Mouse (Mus musculus): ENCODE results near the gene Vps26c. TPM values are rescaled to one million over a fixed set of nuclear protein-coding genes. Genes with fewer than 3 reads are reported as not detected.

The Vps26c gene
- polyA plus RNA-seq, 1 experiment: 44.9 TPM

- no peak overlapping the region for H3K27ac ChIP-seq (ENCODE audit: control insufficient read depth, insufficient read depth, low read length)
- no peak overlapping the region for H3K4me3 ChIP-seq (ENCODE audit: control insufficient read depth, insufficient read depth, low read length)
- no peak for DNase-seq
- TF ChIP-seq CTCF (IDR thresholded peaks at IDR 0.05; ENCODE audit: borderline replicate concordance, control insufficient read depth, extremely low read depth, insufficient read depth, low read length, poor library complexity): no peak
- TF ChIP-seq POLR2A (IDR thresholded peaks at IDR 0.05; ENCODE audit: control insufficient read depth, extremely low read depth, insufficient read depth, low read length, poor library complexity): no peak
- H3K4me1 ChIP-seq (replicated peaks; ENCODE audit: control insufficient read depth, insufficient read depth, low read length): no peaks in the 10 kb centered on the region
- H3K27me3 ChIP-seq (ENCODE audit: control insufficient read depth, insufficient read depth, low read length): no peaks in the 10 kb centered on the region
- no peaks in the 10 kb centered on the region for H3K36me3 ChIP-seq (ENCODE audit: control insufficient read depth, insufficient read depth, low read length)
- 64% methylated on average over 8 of the region's 8 CpGs for WGBS
Observed at GRCm38 (mm10) chr16:94566124-94566523, 39.5 kb upstream of the Vps26c start.

GRCm38 (mm10) chr16:94560618-94561017 lies 34.0 kb upstream of the Vps26c start:
- H3K36me3 ChIP-seq (ENCODE audit: control insufficient read depth, insufficient read depth, low read length): no peaks in the 10 kb centered on the region
- no peak overlapping the region for H3K27ac ChIP-seq (ENCODE audit: control insufficient read depth, insufficient read depth, low read length)
- TF ChIP-seq POLR2A (IDR thresholded peaks at IDR 0.05; ENCODE audit: control insufficient read depth, extremely low read depth, insufficient read depth, low read length, poor library complexity) (no peak), CTCF (IDR thresholded peaks at IDR 0.05; ENCODE audit: borderline replicate concordance, control insufficient read depth, extremely low read depth, insufficient read depth, low read length, poor library complexity) (no peak)
- no peak for DNase-seq
- H3K27me3 ChIP-seq (ENCODE audit: control insufficient read depth, insufficient read depth, low read length): no peaks in the 10 kb centered on the region
- no peak overlapping the region for H3K4me3 ChIP-seq (ENCODE audit: control insufficient read depth, insufficient read depth, low read length)
- peaks cover 16% of the 10 kb centered on the region for H3K4me1 ChIP-seq (replicated peaks; ENCODE audit: control insufficient read depth, insufficient read depth, low read length)
- WGBS: 64% methylated on average over 5 of the region's 5 CpGs

- Histone ChIP-seq H3K4me1 (replicated peaks; ENCODE audit: control insufficient read depth, insufficient read depth, low read length) (peaks cover 16% of the 10 kb centered on the region), H3K27me3 (ENCODE audit: control insufficient read depth, insufficient read depth, low read length) (no peaks in the 10 kb centered on the region), H3K36me3 (ENCODE audit: control insufficient read depth, insufficient read depth, low read length) (no peaks in the 10 kb centered on the region), H3K27ac (ENCODE audit: control insufficient read depth, insufficient read depth, low read length) (no peak overlapping the region), H3K4me3 (ENCODE audit: control insufficient read depth, insufficient read depth, low read length) (no peak overlapping the region)
- DNase-seq: no peak
- TF ChIP-seq POLR2A (IDR thresholded peaks at IDR 0.05; ENCODE audit: control insufficient read depth, extremely low read depth, insufficient read depth, low read length, poor library complexity) (no peak), CTCF (IDR thresholded peaks at IDR 0.05; ENCODE audit: borderline replicate concordance, control insufficient read depth, extremely low read depth, insufficient read depth, low read length, poor library complexity) (no peak)
- WGBS: 30% methylated on average over 7 of the region's 7 CpGs
Observed at GRCm38 (mm10) chr16:94559782-94560181, 33.2 kb upstream of the Vps26c start.

- 11% methylated on average over 7 of the region's 7 CpGs for WGBS
- DNase-seq: no peak
- Histone ChIP-seq H3K4me3 (ENCODE audit: control insufficient read depth, insufficient read depth, low read length) (no peak overlapping the region), H3K27me3 (ENCODE audit: control insufficient read depth, insufficient read depth, low read length) (no peaks in the 10 kb centered on the region), H3K27ac (ENCODE audit: control insufficient read depth, insufficient read depth, low read length) (no peak overlapping the region), H3K36me3 (ENCODE audit: control insufficient read depth, insufficient read depth, low read length) (no peaks in the 10 kb centered on the region), H3K4me1 (replicated peaks; ENCODE audit: control insufficient read depth, insufficient read depth, low read length) (peaks cover 16% of the 10 kb centered on the region)
- no peak for TF ChIP-seq POLR2A (IDR thresholded peaks at IDR 0.05; ENCODE audit: control insufficient read depth, extremely low read depth, insufficient read depth, low read length, poor library complexity)
- TF ChIP-seq CTCF (IDR thresholded peaks at IDR 0.05; ENCODE audit: borderline replicate concordance, control insufficient read depth, extremely low read depth, insufficient read depth, low read length, poor library complexity): no peak
Observed at GRCm38 (mm10) chr16:94559282-94559681, 32.7 kb upstream of the Vps26c start.

DNA sequence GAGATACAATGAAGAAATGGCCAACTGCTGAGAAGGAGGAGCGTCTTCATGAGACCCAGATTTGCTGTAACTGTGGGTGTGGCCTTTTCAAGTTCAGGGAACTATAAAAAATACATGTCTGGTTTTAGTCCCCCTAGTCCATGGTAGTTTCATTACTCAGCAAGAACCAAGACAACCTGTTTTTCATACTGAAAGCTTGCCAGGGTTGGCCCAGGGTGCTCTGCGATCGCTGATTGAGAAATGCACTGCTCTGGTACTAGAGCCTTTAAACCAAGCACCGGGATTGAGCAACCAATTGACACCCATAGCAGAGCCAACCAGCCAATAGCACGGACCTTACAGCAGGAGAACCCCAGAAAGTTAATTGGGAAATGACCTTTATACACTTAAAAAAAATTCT lies 29.6 kb upstream of the Vps26c start:
- no peak for DNase-seq
- peaks cover 16% of the 10 kb centered on the region for H3K4me1 ChIP-seq (replicated peaks; ENCODE audit: control insufficient read depth, insufficient read depth, low read length)
- H3K27ac ChIP-seq (ENCODE audit: control insufficient read depth, insufficient read depth, low read length): no peak overlapping the region
- H3K36me3 ChIP-seq (ENCODE audit: control insufficient read depth, insufficient read depth, low read length): no peaks in the 10 kb centered on the region
- 46% methylated on average over 5 of the region's 5 CpGs for WGBS
- no peak overlapping the region for H3K4me3 ChIP-seq (ENCODE audit: control insufficient read depth, insufficient read depth, low read length)
- no peaks in the 10 kb centered on the region for H3K27me3 ChIP-seq (ENCODE audit: control insufficient read depth, insufficient read depth, low read length)
- no peak for TF ChIP-seq CTCF (IDR thresholded peaks at IDR 0.05; ENCODE audit: borderline replicate concordance, control insufficient read depth, extremely low read depth, insufficient read depth, low read length, poor library complexity)
- no peak for TF ChIP-seq POLR2A (IDR thresholded peaks at IDR 0.05; ENCODE audit: control insufficient read depth, extremely low read depth, insufficient read depth, low read length, poor library complexity)

GRCm38 (mm10) chr16:94555346-94555745 lies 28.7 kb upstream of the Vps26c start:
- WGBS: 98% methylated on average over 7 of the region's 7 CpGs
- no peaks in the 10 kb centered on the region for H3K36me3 ChIP-seq (ENCODE audit: control insufficient read depth, insufficient read depth, low read length)
- peaks cover 12% of the 10 kb centered on the region for H3K4me1 ChIP-seq (replicated peaks; ENCODE audit: control insufficient read depth, insufficient read depth, low read length)
- TF ChIP-seq POLR2A (IDR thresholded peaks at IDR 0.05; ENCODE audit: control insufficient read depth, extremely low read depth, insufficient read depth, low read length, poor library complexity) (no peak), CTCF (IDR thresholded peaks at IDR 0.05; ENCODE audit: borderline replicate concordance, control insufficient read depth, extremely low read depth, insufficient read depth, low read length, poor library complexity) (no peak)
- H3K27me3 ChIP-seq (ENCODE audit: control insufficient read depth, insufficient read depth, low read length): no peaks in the 10 kb centered on the region
- H3K4me3 ChIP-seq (ENCODE audit: control insufficient read depth, insufficient read depth, low read length): no peak overlapping the region
- DNase-seq: no peak
- H3K27ac ChIP-seq (ENCODE audit: control insufficient read depth, insufficient read depth, low read length): no peak overlapping the region

GRCm38 (mm10) chr16:94551934-94552333 lies 25.3 kb upstream of the Vps26c start:
- H3K27me3 ChIP-seq (ENCODE audit: control insufficient read depth, insufficient read depth, low read length): no peaks in the 10 kb centered on the region
- TF ChIP-seq POLR2A (IDR thresholded peaks at IDR 0.05; ENCODE audit: control insufficient read depth, extremely low read depth, insufficient read depth, low read length, poor library complexity) (no peak), CTCF (IDR thresholded peaks at IDR 0.05; ENCODE audit: borderline replicate concordance, control insufficient read depth, extremely low read depth, insufficient read depth, low read length, poor library complexity) (no peak)
- no peak overlapping the region for H3K27ac ChIP-seq (ENCODE audit: control insufficient read depth, insufficient read depth, low read length)
- no peaks in the 10 kb centered on the region for H3K4me1 ChIP-seq (replicated peaks; ENCODE audit: control insufficient read depth, insufficient read depth, low read length)
- DNase-seq: no peak
- H3K36me3 ChIP-seq (ENCODE audit: control insufficient read depth, insufficient read depth, low read length): no peaks in the 10 kb centered on the region
- H3K4me3 ChIP-seq (ENCODE audit: control insufficient read depth, insufficient read depth, low read length): no peak overlapping the region

Measured in thymus, adult 2 months (tissue).